Mouse (Mus musculus): ENCODE measurements around the gene Tmem126a. TPM values are rescaled to one million over a fixed set of nuclear protein-coding genes. Genes with fewer than 3 reads are reported as not detected.

Tmem126a gene
- total and polyA plus RNA-seq, 2 experiments from 2014 or later = 67.5 to 125 TPM

DNA sequence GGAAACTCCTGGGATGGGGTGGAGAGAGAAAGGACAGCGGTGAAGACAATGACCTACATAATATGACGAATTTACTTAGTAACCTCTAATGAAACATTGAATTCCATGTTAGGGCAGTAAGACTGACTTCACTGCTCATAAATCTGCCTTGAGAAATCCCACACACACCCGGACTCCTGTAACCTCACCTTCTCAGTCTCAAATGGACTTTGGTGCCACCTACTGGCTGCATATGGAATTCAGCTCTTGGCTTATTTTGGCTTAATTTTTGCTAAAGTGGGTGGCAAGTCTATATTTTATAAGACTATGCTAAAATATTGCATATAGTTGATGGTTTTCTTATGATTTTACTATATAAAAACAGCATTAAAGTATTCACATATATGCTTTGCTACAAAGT, 47.1 kb downstream of the Tmem126a start:
- WGBS = 57% methylated on average over 3 of the region's 3 CpGs
- H3K36me3 ChIP-seq (ENCODE audit: insufficient read depth) = no peaks in the 10 kb centered on the region
- H3K9ac ChIP-seq = no peak overlapping the region
- H3K27ac ChIP-seq (ENCODE audit: low read depth, low read length) = no peak overlapping the region
- no peaks in the 10 kb centered on the region for H3K4me1 ChIP-seq (ENCODE audit: insufficient read depth)
- no peaks in the 10 kb centered on the region for H3K9me3 ChIP-seq (ENCODE audit: low read length)
- DNase-seq (peak; percentile 73), ATAC-seq (no peak)
- no peak overlapping the region for H3K4me2 ChIP-seq (ENCODE audit: low read depth)
- no peaks in the 10 kb centered on the region for H3K27me3 ChIP-seq (ENCODE audit: insufficient read depth, low read length)
- no peak overlapping the region for H3K4me3 ChIP-seq (ENCODE audit: low read depth, low read length)
- TF ChIP-seq CTCF (IDR thresholded peaks at IDR 0.05; ENCODE audit: low read depth) = peak; percentile 83

Other genes with a start within 250 kb of the Tmem126a start
- not detected in 2 replicates for gene Ccdc83, start 191.5 kb downstream of the Tmem126a start, total RNA-seq (2014; rRNA removed)
- gene Ccdc83, start 191.5 kb downstream of the Tmem126a start, polyA plus RNA-seq (2015; fragmentation: Nextera tagmentation; extraction: Ambion mirVana) = not detected in 2 replicates
- gene Sytl2, start 155.0 kb downstream of the Tmem126a start, total RNA-seq (2014; rRNA removed) = 6.4 and 6.5 TPM in 2 replicates
- 4.9 and 5.2 TPM in 2 replicates for gene Sytl2, start 155.0 kb downstream of the Tmem126a start, polyA plus RNA-seq (2015; fragmentation: Nextera tagmentation; extraction: Ambion mirVana)
- gene Ccdc89, start 30.7 kb downstream of the Tmem126a start, total RNA-seq (2014; rRNA removed) = 1.00 and 1.2 TPM in 2 replicates
- gene Ccdc89, start 30.7 kb downstream of the Tmem126a start, polyA plus RNA-seq (2015; fragmentation: Nextera tagmentation; extraction: Ambion mirVana) = 0.67 and 0.74 TPM in 2 replicates
- 99.8 and 112 TPM in 2 replicates for gene Crebzf, start 14.5 kb downstream of the Tmem126a start, total RNA-seq (2014; rRNA removed)
- 15.5 and 17.0 TPM in 2 replicates for gene Crebzf, start 14.5 kb downstream of the Tmem126a start, polyA plus RNA-seq (2015; fragmentation: Nextera tagmentation; extraction: Ambion mirVana)
- gene Tmem126b, start 18.8 kb upstream of the Tmem126a start, total RNA-seq (2014; rRNA removed) = 15.2 and 17.4 TPM in 2 replicates
- 14.5 and 18.2 TPM in 2 replicates for gene Tmem126b, start 18.8 kb upstream of the Tmem126a start, polyA plus RNA-seq (2015; fragmentation: Nextera tagmentation; extraction: Ambion mirVana)
- gene Dlg2, start 19.4 kb upstream of the Tmem126a start, total RNA-seq (2014; rRNA removed) = 169 and 185 TPM in 2 replicates
- gene Dlg2, start 19.4 kb upstream of the Tmem126a start, polyA plus RNA-seq (2015; fragmentation: Nextera tagmentation; extraction: Ambion mirVana) = 20.0 and 26.3 TPM in 2 replicates

All from forebrain, postnatal 0 days (tissue).